Mouse (Mus musculus) MEL-GATA-1-ER (cell line): ENCODE data around the gene Pan2.
"Not testable (repeated sequence)": the region's sequence is repeated elsewhere in the genome, so short reads cannot be mapped to it uniquely, and the experiment has no call there.

ENCODE experiments used
- DNase-seq: peaks from one replicate; pipeline ENCODE4 v3.0.0-alpha.2; 2012; ENCODE audit warnings: low read depth; ENCODE audit errors: extremely low read depth

Gene Pan2

GRCm38 (mm10) chr10:128303126-128304021 is at the start of gene Pan2:
Pan2 (plus strand) TSS chr10:128303335.
- peak; percentile 100 for DNase-seq

- no peak for DNase-seq
Measured at GRCm38 (mm10) chr10:128253677-128254255, 49.4 kb upstream of the Pan2 start, which contains the start of gene Apon. Apon (plus strand) TSS chr10:128254096.

- no peak for DNase-seq
Measured at GRCm38 (mm10) chr10:128255925-128256324, 47.2 kb upstream of the Pan2 start.

- no peak for DNase-seq
Measured at GRCm38 (mm10) chr10:128256328-128256727, 46.8 kb upstream of the Pan2 start.

- DNase-seq: no peak
Measured at GRCm38 (mm10) chr10:128258953-128259352, 44.2 kb upstream of the Pan2 start.

GRCm38 (mm10) chr10:128259946-128260345 is 43.2 kb upstream of the Pan2 start:
- no peak for DNase-seq

- DNase-seq: not testable (repeated sequence)
Measured at GRCm38 (mm10) chr10:128260376-128260775, 42.8 kb upstream of the Pan2 start.

GRCm38 (mm10) chr10:128262300-128262699 is 40.8 kb upstream of the Pan2 start:
- DNase-seq: no peak

GRCm38 (mm10) chr10:128263393-128264310 is 39.5 kb upstream of the Pan2 start:
- no peak for DNase-seq

GRCm38 (mm10) chr10:128268371-128268770 is 34.8 kb upstream of the Pan2 start, which contains the start of gene Apof:
Apof (plus strand) TSS chr10:128268671.
- no peak for DNase-seq

GRCm38 (mm10) chr10:128269206-128269910 is 33.8 kb upstream of the Pan2 start:
- DNase-seq: no peak

GRCm38 (mm10) chr10:128270287-128270841 is 32.8 kb upstream of the Pan2 start, which contains the start of gene Stat2:
Stat2 (plus strand) TSS chr10:128270559.
- DNase-seq: peak; percentile 96

- peak; percentile 17 for DNase-seq
Measured at GRCm38 (mm10) chr10:128270866-128271265, 32.3 kb upstream of the Pan2 start.

- DNase-seq: no peak
Measured at GRCm38 (mm10) chr10:128271883-128272282, 31.3 kb upstream of the Pan2 start.

GRCm38 (mm10) chr10:128272819-128273439 is 30.2 kb upstream of the Pan2 start:
- DNase-seq: not testable (repeated sequence)

GRCm38 (mm10) chr10:128275374-128275773 is 27.8 kb upstream of the Pan2 start:
- DNase-seq: not testable (repeated sequence)

GRCm38 (mm10) chr10:128278158-128278557 is 25.0 kb upstream of the Pan2 start:
- no peak for DNase-seq

GRCm38 (mm10) chr10:128280943-128281342 is 22.2 kb upstream of the Pan2 start:
- no peak for DNase-seq

GRCm38 (mm10) chr10:128281682-128282081 is 21.5 kb upstream of the Pan2 start:
- no peak for DNase-seq

GRCm38 (mm10) chr10:128282886-128283450 is 20.2 kb upstream of the Pan2 start:
- DNase-seq: no peak
